Mouse (Mus musculus) liver, postnatal 0 days (tissue): ENCODE measurements around the gene Pskh1.

Source experiments
- CTCF ChIP-seq: sonication (generic); IDR thresholded peaks from 2 replicates; pipeline ENCODE4 v1.5.1; 2016; ENCODE audit warnings: antibody characterized with exemption, low read depth
- EP300 ChIP-seq: IDR thresholded peaks from 2 replicates; pipeline ENCODE4 v1.6.1; 2016; ENCODE audit warnings: antibody characterized with exemption, low read depth, mild to moderate bottlenecking

DNA sequence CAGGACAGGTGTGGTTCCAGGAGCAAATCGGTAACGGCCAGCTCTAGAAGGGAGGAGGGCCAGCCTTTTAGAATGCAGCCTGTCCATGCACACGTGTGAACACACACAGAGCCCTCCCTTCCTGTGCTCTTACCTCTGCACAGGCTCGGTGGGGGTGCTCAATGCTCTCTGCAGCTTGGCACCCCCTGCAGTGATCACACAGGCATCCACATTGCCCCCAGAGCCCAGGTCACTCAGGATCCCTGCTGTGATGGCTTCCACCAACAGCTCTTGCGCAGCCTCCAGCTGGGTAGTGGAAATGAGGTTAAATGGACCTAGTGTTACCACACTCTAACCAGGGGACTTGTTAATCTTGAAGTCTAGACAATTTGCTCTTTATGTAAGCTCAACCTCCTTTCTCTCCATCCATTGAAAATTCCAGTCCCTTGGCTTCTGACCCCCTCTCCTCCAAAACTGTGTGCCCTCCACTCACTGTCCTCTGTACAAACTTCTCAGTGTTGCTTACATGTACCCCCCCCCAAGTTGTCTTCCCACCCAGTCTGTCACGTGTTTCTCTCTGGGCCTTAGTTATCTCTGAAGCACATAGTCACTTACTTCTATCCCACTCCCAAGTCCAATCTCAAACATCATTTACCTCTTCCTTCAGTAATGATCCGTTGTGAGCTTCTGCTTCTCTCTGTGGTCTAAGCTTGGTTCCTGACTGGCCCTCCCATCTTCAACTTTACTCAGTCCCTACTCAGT, 35.8 kb downstream of the Pskh1 start:
- TF ChIP-seq EP300: no peak
- no peak for TF ChIP-seq CTCF
